Mouse (Mus musculus) liver (tissue): ENCODE measurements around the gene Nmur1.

Source experiments
- DNase-seq: peaks from one replicate; pipeline ENCODE4 v3.0.0-alpha.2; 2020; ENCODE audit warnings: mixed read lengths

Gene Nmur1

GRCm38 (mm10) chr1:86406313-86406712 is 19.7 kb downstream of the Nmur1 start:
- no peak for DNase-seq

GRCm38 (mm10) chr1:86404834-86405233 is 21.2 kb downstream of the Nmur1 start:
- peak; percentile 50 for DNase-seq

GRCm38 (mm10) chr1:86400096-86400754 is 25.8 kb downstream of the Nmur1 start:
- no peak for DNase-seq

GRCm38 (mm10) chr1:86399322-86399721 is 26.7 kb downstream of the Nmur1 start:
- DNase-seq = no peak

- no peak for DNase-seq
Observed at GRCm38 (mm10) chr1:86398222-86398621, 27.8 kb downstream of the Nmur1 start.

GRCm38 (mm10) chr1:86397621-86398020 is 28.4 kb downstream of the Nmur1 start:
- no peak for DNase-seq

- DNase-seq = no peak
Observed at GRCm38 (mm10) chr1:86395897-86396296, 30.1 kb downstream of the Nmur1 start.

- DNase-seq = no peak
Observed at GRCm38 (mm10) chr1:86394246-86394645, 31.8 kb downstream of the Nmur1 start.

GRCm38 (mm10) chr1:86393219-86393618 is 32.8 kb downstream of the Nmur1 start:
- DNase-seq = no peak

GRCm38 (mm10) chr1:86391425-86391824 is 34.6 kb downstream of the Nmur1 start:
- no peak for DNase-seq

- peak; percentile 73 for DNase-seq
Observed at GRCm38 (mm10) chr1:86389230-86389629, 36.8 kb downstream of the Nmur1 start.

GRCm38 (mm10) chr1:86381027-86381426 is 45.0 kb downstream of the Nmur1 start:
- peak; percentile 78 for DNase-seq

- no peak for DNase-seq
Observed at GRCm38 (mm10) chr1:86379161-86379569, 46.9 kb downstream of the Nmur1 start.

- no peak for DNase-seq
Observed at GRCm38 (mm10) chr1:86378662-86379061, 47.4 kb downstream of the Nmur1 start.

- DNase-seq = no peak
Observed at GRCm38 (mm10) chr1:86376354-86376753, 49.7 kb downstream of the Nmur1 start.

- peak; percentile 44 for DNase-seq
Observed at GRCm38 (mm10) chr1:86371997-86372396, 54.0 kb downstream of the Nmur1 start.

GRCm38 (mm10) chr1:86368086-86368485 is 57.9 kb downstream of the Nmur1 start:
- DNase-seq = no peak

- DNase-seq = peak; percentile 23
Observed at GRCm38 (mm10) chr1:86363671-86364070, 62.4 kb downstream of the Nmur1 start.

GRCm38 (mm10) chr1:86361852-86362615 is 64.0 kb downstream of the Nmur1 start:
- DNase-seq = no peak

- DNase-seq = peak; percentile 41
Observed at GRCm38 (mm10) chr1:86360441-86360840, 65.6 kb downstream of the Nmur1 start.

GRCm38 (mm10) chr1:86359798-86360179 is 66.2 kb downstream of the Nmur1 start:
- DNase-seq = peak; percentile 46

GRCm38 (mm10) chr1:86358906-86359797 is 66.9 kb downstream of the Nmur1 start, which contains the start of gene Ncl:
Gene Ncl (minus strand): TSS chr1:86359400.
- DNase-seq = peak; percentile 99

GRCm38 (mm10) chr1:86358229-86358905 is 67.7 kb downstream of the Nmur1 start:
- no peak for DNase-seq
